Mouse (Mus musculus) myocyte (in vitro differentiated cells): ENCODE results near the gene Slco1a6. TPM values are rescaled to one million over a fixed set of nuclear protein-coding genes. Genes with fewer than 3 reads are reported as not detected.

Experiments used
- H3K27me3 ChIP-seq: one replicate; pipeline ENCODE4 v1.6.1; 2011; ENCODE audit not compliant: control insufficient read depth, insufficient read depth, insufficient read length
- H3K36me3 ChIP-seq: one replicate; pipeline ENCODE4 v1.6.1; 2011; ENCODE audit not compliant: control insufficient read depth, insufficient read depth
- H3K4me2 ChIP-seq: one replicate; pipeline ENCODE4 v1.6.1; 2011; ENCODE audit warnings: low read depth, control low read depth
- H3K4me3 ChIP-seq: one replicate; pipeline ENCODE4 v1.5.1; 2011; ENCODE audit warnings: mild to moderate bottlenecking, control low read depth, moderate library complexity
- H3K79me2 ChIP-seq: one replicate; pipeline ENCODE4 v1.6.1; 2011; ENCODE audit not compliant: control insufficient read depth, insufficient read depth
- H3ac ChIP-seq: one replicate; pipeline ENCODE4 v1.6.1; 2011; ENCODE audit not compliant: control insufficient read depth, insufficient read length
- CEBPB ChIP-seq: IDR thresholded peaks from 2 replicates; pipeline ENCODE4 v1.6.1; 2011; ENCODE audit warnings: mild to moderate bottlenecking, moderate library complexity; ENCODE audit not compliant: poor library complexity, insufficient read depth, severe bottlenecking
- MAX ChIP-seq: IDR thresholded peaks from one replicate; pipeline ENCODE4 v1.6.1; 2011; ENCODE audit warnings: low read depth, mild to moderate bottlenecking, control low read depth
- MYOD1 ChIP-seq, 3 experiments: IDR thresholded peaks; one replicate each; pipeline ENCODE4 v1.6.1; 2011; ENCODE audit warnings: control low read depth in 2 of 3, low read depth in 2 of 3, mild to moderate bottlenecking in 2 of 3, moderate library complexity in 1 of 3; ENCODE audit not compliant: insufficient read length in 2 of 3, control insufficient read depth in 1 of 3
- MYOG ChIP-seq, 3 experiments: IDR thresholded peaks; one replicate each; pipeline ENCODE4 v1.6.1; 2011; ENCODE audit warnings: control low read depth in 2 of 3, low read depth in 2 of 3, mild to moderate bottlenecking in 2 of 3; ENCODE audit not compliant: insufficient read length in 2 of 3, control insufficient read depth in 1 of 3, insufficient read depth in 1 of 3
- POLR2AphosphoS2 ChIP-seq: IDR thresholded peaks from one replicate; pipeline ENCODE4 v1.6.1; 2011; ENCODE audit warnings: low read depth, control low read depth; ENCODE audit not compliant: insufficient read length
- SRF ChIP-seq: IDR thresholded peaks from one replicate; pipeline ENCODE4 v1.6.1; 2011; ENCODE audit warnings: low read depth; ENCODE audit not compliant: control insufficient read depth, insufficient read length
- TCF3 ChIP-seq: IDR thresholded peaks from one replicate; pipeline ENCODE4 v1.6.1; 2011; ENCODE audit warnings: low read depth, control low read depth; ENCODE audit not compliant: insufficient read length
- USF1 ChIP-seq: IDR thresholded peaks from one replicate; pipeline ENCODE4 v1.6.1; 2011; ENCODE audit warnings: low read depth, mild to moderate bottlenecking, control low read depth, moderate library complexity
- polyA plus RNA-seq: library from polyadenylated mRNA; unstranded; fragments of >200 nt; fragmentation: generic; extraction: Trizol; gene quantifications from one replicate; pipeline ENCODE4 v1.2.1, GENCODE M21; 2012; ENCODE audit warnings: missing spikeins

Gene Slco1a6
- polyA plus RNA-seq, 1 experiment = 0.19 TPM

- Histone ChIP-seq H3ac (no peak overlapping the region), H3K4me2 (no peak overlapping the region), H3K79me2 (no peaks in the 10 kb centered on the region), H3K4me3 (no peak overlapping the region), H3K27me3 (no peaks in the 10 kb centered on the region), H3K36me3 (no peaks in the 10 kb centered on the region)
- TF ChIP-seq POLR2AphosphoS2 (no peak), TCF3 (no peak), USF1 (no peak), CEBPB (no peak), MYOG (IDR thresholded peaks at IDR 0.05; ENCODE audit: control insufficient read depth in 1 of 3, insufficient read depth in 1 of 3, insufficient read length in 2 of 3, low read depth in 2 of 3) (no peak), MYOD1 (IDR thresholded peaks at IDR 0.05; ENCODE audit: control insufficient read depth in 1 of 3, insufficient read length in 2 of 3, low read depth in 2 of 3) (no peak), SRF (no peak), MAX (no peak)
Measured at GRCm38 (mm10) chr6:142040306-142041175, 167.8 kb downstream of the Slco1a6 start.

- no peaks in the 10 kb centered on the region for H3K27me3 ChIP-seq
- no peaks in the 10 kb centered on the region for H3K79me2 ChIP-seq
- no peaks in the 10 kb centered on the region for H3K36me3 ChIP-seq
- TF ChIP-seq USF1 = no peak
- TF ChIP-seq SRF = no peak
- TF ChIP-seq MYOG (IDR thresholded peaks at IDR 0.05; ENCODE audit: control insufficient read depth in 1 of 3, insufficient read depth in 1 of 3, insufficient read length in 2 of 3, low read depth in 2 of 3) = no peak
- no peak for TF ChIP-seq MYOD1 (IDR thresholded peaks at IDR 0.05; ENCODE audit: control insufficient read depth in 1 of 3, insufficient read length in 2 of 3, low read depth in 2 of 3)
- TF ChIP-seq MAX = no peak
- no peak for TF ChIP-seq POLR2AphosphoS2
- TF ChIP-seq CEBPB = no peak
- no peak overlapping the region for H3K4me2 ChIP-seq
- no peak overlapping the region for H3K4me3 ChIP-seq
- H3ac ChIP-seq = no peak overlapping the region
Measured at GRCm38 (mm10) chr6:142035771-142036170, 172.6 kb downstream of the Slco1a6 start.

Other genes with a start within 250 kb of the Slco1a6 start
- not detected for gene Gm6614, start 197.1 kb downstream of the Slco1a6 start, polyA plus RNA-seq
- gene Iapp, start 89.9 kb upstream of the Slco1a6 start, polyA plus RNA-seq = not detected
- gene Slco1a5, start 114.5 kb upstream of the Slco1a6 start, polyA plus RNA-seq = 0.20 TPM
- gene Pyroxd1, start 137.1 kb upstream of the Slco1a6 start, polyA plus RNA-seq = 4.1 TPM
- 8.8 TPM for gene Recql, start 178.6 kb upstream of the Slco1a6 start, polyA plus RNA-seq
- gene Golt1b, start 178.7 kb upstream of the Slco1a6 start, polyA plus RNA-seq = 22.7 TPM
- 0.19 TPM for gene Spx, start 204.9 kb upstream of the Slco1a6 start, polyA plus RNA-seq